Mouse (Mus musculus): ENCODE results near the gene Grpr. TPM values are rescaled to one million over a fixed set of nuclear protein-coding genes. Genes with fewer than 3 reads are reported as not detected.

The Grpr gene
- 0.16 and 0.18 TPM in 2 replicates for polyA plus RNA-seq (2015; fragmentation: Nextera tagmentation; extraction: Ambion mirVana)

DNA sequence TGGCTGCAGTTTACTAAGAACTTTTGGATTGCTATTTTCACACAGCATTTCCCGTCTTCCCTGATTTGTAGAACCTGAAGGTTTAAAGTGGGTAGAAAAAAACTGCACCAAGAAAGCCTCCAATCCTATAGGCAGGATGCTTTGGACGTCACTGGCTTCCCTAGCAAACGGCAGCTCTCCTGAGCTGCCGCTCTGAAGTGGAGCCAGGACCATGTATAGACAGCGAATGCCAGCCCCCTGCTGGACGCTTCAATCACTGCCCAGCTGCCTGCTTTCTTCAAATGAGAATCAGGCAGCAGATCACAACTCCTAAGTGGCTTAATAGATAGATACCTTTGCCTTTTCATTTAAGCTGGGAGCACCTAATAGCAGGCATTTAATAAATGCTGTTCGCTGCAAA is at the start of gene Grpr:
Gene Grpr, minus strand, starts transcription at position 12 of the 400 bp plus-strand sequence.
- no peak within 1 kb of the TSS for H3K27ac ChIP-seq
- peak; percentile 97 for ATAC-seq
- H3K4me1 ChIP-seq (replicated peaks), result no peaks in the 10 kb centered on the region
- H3K4me3 ChIP-seq (replicated peaks), result no peak within 1 kb of the TSS
- no peaks in the 10 kb centered on the region for H3K36me3 ChIP-seq
- no peak within 1 kb of the TSS for H3K9ac ChIP-seq (replicated peaks)
- peaks cover 48% of the 10 kb centered on the region for H3K27me3 ChIP-seq
- WGBS, result 18% methylated on average over 7 of the region's 7 CpGs
- H3K4me2 ChIP-seq (replicated peaks), result no peak within 1 kb of the TSS
- no peaks in the 10 kb centered on the region for H3K9me3 ChIP-seq

DNA sequence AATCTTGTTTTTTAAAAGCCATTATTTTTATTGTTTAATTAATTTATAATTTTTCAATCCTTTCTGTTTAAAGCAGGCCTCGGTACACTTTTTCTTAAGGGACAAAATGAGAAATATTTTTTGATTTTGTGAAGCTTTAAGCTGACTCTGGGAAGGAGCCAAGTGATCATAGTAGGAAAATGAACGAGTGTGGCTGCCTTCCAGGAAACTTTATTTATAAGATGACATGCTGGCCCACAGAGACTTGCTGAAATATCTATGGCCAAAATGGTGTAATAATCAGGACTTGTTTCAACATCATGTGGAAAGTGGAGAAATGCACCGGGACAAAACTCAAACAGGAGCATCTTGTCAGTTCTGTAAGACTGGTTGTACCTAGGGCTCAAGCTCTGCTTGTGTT is 11.0 kb upstream of the Grpr start:
- Histone ChIP-seq H3K36me3 (no peaks in the 10 kb centered on the region), H3K27me3 (peaks cover 9% of the 10 kb centered on the region; the same call in 1 of the 2 replicates), H3K9ac (replicated peaks) (no peak overlapping the region), H3K4me1 (replicated peaks) (no peaks in the 10 kb centered on the region), H3K9me3 (no peaks in the 10 kb centered on the region), H3K27ac (no peak overlapping the region), H3K4me3 (replicated peaks) (no peak overlapping the region), H3K4me2 (replicated peaks) (no peak overlapping the region)
- 82% methylated on average over 3 of the region's 3 CpGs for WGBS
- ATAC-seq, result no peak

DNA sequence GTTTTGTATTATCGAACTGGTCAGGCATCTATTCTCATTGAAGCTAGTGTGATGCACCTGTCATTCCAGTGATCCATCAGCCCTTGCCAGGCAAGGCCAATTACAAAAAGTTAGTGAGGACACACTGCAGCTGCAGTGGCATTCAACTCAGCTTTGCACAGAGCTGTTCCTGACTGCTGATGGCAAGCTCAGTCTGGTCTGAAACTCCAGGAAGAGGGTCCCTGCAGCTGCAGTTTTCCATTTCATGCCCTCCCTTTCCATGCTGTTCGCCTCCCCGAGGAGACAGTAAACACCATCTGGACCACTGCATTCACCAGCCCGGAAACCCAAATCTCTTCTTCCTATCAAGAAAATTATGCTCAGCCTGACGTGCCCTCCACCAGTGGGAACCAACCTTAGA is 2.4 kb downstream of the Grpr start:
- Histone ChIP-seq H3K9ac (replicated peaks) (no peak overlapping the region), H3K36me3 (no peaks in the 10 kb centered on the region), H3K4me1 (replicated peaks) (no peaks in the 10 kb centered on the region), H3K4me3 (replicated peaks) (no peak overlapping the region), H3K4me2 (replicated peaks) (no peak overlapping the region), H3K9me3 (no peaks in the 10 kb centered on the region), H3K27ac (no peak overlapping the region), H3K27me3 (peaks cover 60% of the 10 kb centered on the region)
- WGBS, result 69% methylated on average over 5 of the region's 5 CpGs
- ATAC-seq, result no peak

DNA sequence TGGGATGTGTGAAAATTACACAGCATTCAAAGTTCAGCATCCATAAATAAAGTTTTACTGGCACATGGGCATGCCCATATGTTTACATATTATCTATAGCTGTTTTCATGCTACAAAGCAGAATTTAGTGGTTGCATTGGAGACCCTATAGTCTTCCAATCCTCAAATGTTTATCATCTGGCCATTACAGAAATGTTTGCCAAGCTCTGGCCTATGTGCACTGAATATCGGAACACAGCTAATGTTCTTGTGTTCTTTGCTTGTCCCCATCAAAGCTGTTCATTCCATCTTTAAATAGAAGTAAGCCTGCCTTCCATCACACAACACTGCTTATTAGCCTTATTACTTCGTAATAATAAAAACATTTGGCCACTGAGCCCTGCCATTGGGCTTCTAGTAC is 16.6 kb downstream of the Grpr start:
- Histone ChIP-seq H3K9ac (replicated peaks) (no peak overlapping the region), H3K27me3 (peaks cover 19% of the 10 kb centered on the region; the same call in 1 of the 2 replicates), H3K4me3 (replicated peaks) (no peak overlapping the region), H3K4me2 (replicated peaks) (no peak overlapping the region), H3K27ac (no peak overlapping the region), H3K4me1 (replicated peaks) (no peaks in the 10 kb centered on the region), H3K9me3 (no peaks in the 10 kb centered on the region), H3K36me3 (no peaks in the 10 kb centered on the region)
- WGBS, result 81% methylated on average over 2 of the region's 2 CpGs
- no peak for ATAC-seq

DNA sequence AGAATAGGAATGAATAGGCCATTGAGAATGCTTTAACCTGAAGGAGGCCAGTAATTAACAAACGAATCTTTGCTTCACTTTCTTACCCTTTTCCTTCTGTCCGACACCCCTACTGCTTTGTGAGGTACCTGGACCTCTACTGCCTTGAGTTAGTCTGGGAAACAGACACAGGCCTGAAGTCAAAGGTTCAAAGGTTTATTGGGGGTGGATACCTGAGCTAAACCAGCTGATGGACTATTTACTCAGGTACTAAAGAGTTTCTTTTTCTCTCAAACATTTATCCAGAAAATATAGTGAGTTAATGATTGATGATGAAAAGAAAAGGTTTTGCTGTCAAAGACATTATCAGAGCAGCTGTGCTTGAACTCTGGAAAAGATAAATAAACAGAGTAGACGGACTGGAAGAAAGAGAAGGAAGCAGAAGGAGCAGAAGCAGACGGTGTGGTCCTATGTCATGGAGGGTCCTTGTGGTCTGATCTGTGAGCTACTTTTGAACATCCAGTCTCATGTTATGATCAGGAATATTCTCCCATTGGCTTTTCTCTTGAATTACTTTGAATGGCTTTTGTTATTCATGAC is 30.4 kb downstream of the Grpr start:
- no peak for ATAC-seq
- no peak overlapping the region for H3K9ac ChIP-seq (replicated peaks)
- 84% methylated on average over 4 of the region's 4 CpGs for WGBS
- no peak overlapping the region for H3K4me3 ChIP-seq (replicated peaks)
- no peak overlapping the region for H3K27ac ChIP-seq
- no peaks in the 10 kb centered on the region for H3K4me1 ChIP-seq (replicated peaks)
- H3K36me3 ChIP-seq, result no peaks in the 10 kb centered on the region
- no peaks in the 10 kb centered on the region for H3K9me3 ChIP-seq
- peaks cover 21% of the 10 kb centered on the region for H3K27me3 ChIP-seq
- H3K4me2 ChIP-seq (replicated peaks), result no peak overlapping the region

DNA sequence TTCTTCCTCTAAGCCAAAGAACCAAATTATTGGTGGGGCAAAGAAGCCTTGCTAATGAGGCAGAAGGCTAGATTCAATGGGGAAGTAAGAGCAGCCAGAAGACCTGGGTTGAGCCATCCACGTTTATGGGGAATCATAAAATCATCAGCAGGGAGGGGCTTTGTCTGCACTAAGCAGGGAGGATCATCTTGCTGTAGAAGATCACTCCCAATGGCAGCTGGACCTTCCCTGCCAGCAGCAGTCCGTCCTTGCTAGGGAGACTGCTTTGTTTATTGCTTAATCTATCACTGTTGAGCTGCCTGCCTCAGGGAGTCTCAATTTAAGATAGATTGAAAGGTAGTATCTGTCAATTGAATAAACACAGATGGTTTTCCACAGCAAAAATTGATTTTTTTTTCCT is 37.7 kb downstream of the Grpr start:
- Histone ChIP-seq H3K9ac (replicated peaks) (no peak overlapping the region), H3K4me1 (replicated peaks) (no peaks in the 10 kb centered on the region), H3K27me3 (peaks cover 40% of the 10 kb centered on the region), H3K36me3 (no peaks in the 10 kb centered on the region), H3K4me3 (replicated peaks) (no peak overlapping the region), H3K9me3 (no peaks in the 10 kb centered on the region), H3K4me2 (replicated peaks) (no peak overlapping the region), H3K27ac (no peak overlapping the region)
- no peak for ATAC-seq
- 28% methylated on average over 2 of the region's 2 CpGs for WGBS

DNA sequence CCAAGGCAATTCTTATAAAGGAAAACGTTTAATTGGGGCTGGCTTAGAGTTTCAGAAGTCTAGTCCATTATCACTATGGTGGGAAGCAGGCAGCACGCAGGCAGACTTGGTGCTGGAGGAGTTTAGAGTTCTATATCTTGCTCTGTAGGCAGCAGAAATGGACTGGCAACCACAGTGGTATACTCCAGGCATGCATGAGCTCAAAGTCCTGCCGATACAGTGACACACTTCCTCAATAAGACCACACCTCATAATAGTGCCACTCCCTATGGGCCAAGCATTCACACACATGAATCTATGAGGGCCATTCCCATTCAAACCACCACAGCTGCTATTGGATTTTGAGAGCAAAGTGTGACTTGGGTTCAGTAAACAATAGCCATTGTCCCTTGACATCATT is 47.4 kb downstream of the Grpr start:
- Histone ChIP-seq H3K9ac (replicated peaks) (no peak overlapping the region), H3K27me3 (peaks cover 6% of the 10 kb centered on the region; the same call in 1 of the 2 replicates), H3K27ac (no peak overlapping the region), H3K9me3 (no peaks in the 10 kb centered on the region), H3K4me1 (replicated peaks) (no peaks in the 10 kb centered on the region), H3K4me3 (replicated peaks) (no peak overlapping the region), H3K4me2 (replicated peaks) (no peak overlapping the region), H3K36me3 (no peaks in the 10 kb centered on the region)
- no peak for ATAC-seq
- WGBS, result 82% methylated on average over 3 of the region's 3 CpGs

Other genes starting within 250 kb of the Grpr start
- gene Rnf138rt1, start 211.7 kb upstream of the Grpr start, polyA plus RNA-seq (2015; fragmentation: Nextera tagmentation; extraction: Ambion mirVana), result 1.9 and 2.2 TPM in 2 replicates